8 mouse cellular contexts compared by ENCODE assay signal in the genomic region with DNA sequence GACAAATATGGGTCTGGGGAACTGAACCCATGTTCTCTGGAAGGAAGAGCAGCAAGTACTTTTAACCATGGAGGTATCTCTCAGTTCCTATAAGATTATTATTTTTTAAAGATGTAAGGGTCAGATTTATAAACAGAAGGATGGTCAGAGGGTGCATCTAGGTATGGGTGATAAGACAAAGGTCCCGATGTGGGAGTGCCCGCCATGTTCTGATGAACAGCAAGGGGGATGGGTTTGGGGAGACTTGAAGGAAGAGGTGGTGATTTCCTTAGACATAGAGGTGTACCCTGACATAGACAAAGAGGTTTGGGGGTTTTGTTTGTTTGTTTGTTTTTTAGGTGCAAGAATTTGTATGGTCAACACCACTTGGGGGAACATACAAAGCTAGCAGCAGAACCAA. TPM values are rescaled to one million over a fixed set of nuclear protein-coding genes. Genes with fewer than 3 reads are reported as not detected.
DNase-seq lines count a peak whose midpoint lies in the region; ATAC-seq lines count a peak whose summit lies in the region.

No protein-coding gene starts in this region.

- WGBS in forebrain, embryonic 12.5 days, result 60% methylated on average over 2 of the region's 2 CpGs
- WGBS in forebrain, embryonic 11.5 days, result 71% methylated on average over 2 of the region's 2 CpGs
- WGBS in limb, embryonic 11.5 days, result 73% methylated on average over 2 of the region's 2 CpGs
- WGBS in neural tube, embryonic 14.5 days, result 80% methylated on average over 2 of the region's 2 CpGs

- H3K27ac ChIP-seq in forebrain, embryonic 12.5 days, result no peak overlapping the region
- H3K27ac ChIP-seq in forebrain, embryonic 11.5 days (ENCODE audit: low read depth, low read length), result no peak overlapping the region
- no peak overlapping the region for H3K27ac ChIP-seq in limb, embryonic 11.5 days (replicated peaks; ENCODE audit: low read depth, low read length)
- no peak overlapping the region for H3K27ac ChIP-seq in neural tube, embryonic 14.5 days (ENCODE audit: low read depth, low read length)

- H3K4me3 ChIP-seq in forebrain, embryonic 12.5 days (replicated peaks), result no peak overlapping the region
- no peak overlapping the region for H3K4me3 ChIP-seq in forebrain, embryonic 11.5 days (ENCODE audit: low read depth, low read length)
- no peak overlapping the region for H3K4me3 ChIP-seq in limb, embryonic 11.5 days (ENCODE audit: low read depth, low read length)
- no peak overlapping the region for H3K4me3 ChIP-seq in neural tube, embryonic 14.5 days (ENCODE audit: low read depth, low read length)

- no peak for DNase-seq in forebrain, embryonic 11.5 days (ENCODE audit: low spot score)
- peak; percentile 1 for DNase-seq in right cerebral cortex, postnatal 25 days
- DNase-seq in right cerebral cortex, postnatal 10 days (ENCODE audit: low spot score in 2 of 2), result no peak
- no peak for DNase-seq in limb, embryonic 11.5 days (ENCODE audit: low spot score)
- no peak for DNase-seq in ovary, postnatal 10 days (ENCODE audit: low spot score)
- DNase-seq in frontal cortex, adult 2 months (ENCODE audit: extremely low spot score in 1 of 2, low spot score in 1 of 2), result no peak

- H3K4me1 ChIP-seq in forebrain, embryonic 12.5 days, result peaks cover 31% of the 10 kb centered on the region
- peaks cover 4% of the 10 kb centered on the region; the same call in 1 of the 2 replicates for H3K4me1 ChIP-seq in forebrain, embryonic 11.5 days (replicated peaks; ENCODE audit: control insufficient read depth, insufficient read depth, low read length)
- H3K4me1 ChIP-seq in limb, embryonic 11.5 days (ENCODE audit: control insufficient read depth, insufficient read depth, low read length), result peaks cover 9% of the 10 kb centered on the region
- peaks cover 11% of the 10 kb centered on the region; the same call in 1 of the 2 replicates for H3K4me1 ChIP-seq in neural tube, embryonic 14.5 days (ENCODE audit: control insufficient read depth, insufficient read depth, low read length)

- ATAC-seq in forebrain, embryonic 12.5 days (ENCODE audit: low FRiP score), result no peak
- no peak for ATAC-seq in forebrain, embryonic 11.5 days (replicated peaks; ENCODE audit: low FRiP score)
- ATAC-seq in limb, embryonic 11.5 days (ENCODE audit: insufficient number of reproducible peaks, low FRiP score, low TSS enrichment, low read depth), result no peak
- no peak for ATAC-seq in neural tube, embryonic 14.5 days (ENCODE audit: low read depth)

- H3K9me3 ChIP-seq in forebrain, embryonic 12.5 days, result no peaks in the 10 kb centered on the region
- no peaks in the 10 kb centered on the region for H3K9me3 ChIP-seq in forebrain, embryonic 11.5 days (ENCODE audit: control insufficient read depth, low read length)
- no peaks in the 10 kb centered on the region for H3K9me3 ChIP-seq in limb, embryonic 11.5 days (ENCODE audit: control insufficient read depth, low read length)
- no peaks in the 10 kb centered on the region for H3K9me3 ChIP-seq in neural tube, embryonic 14.5 days (ENCODE audit: control insufficient read depth, low read length)

- H3K9ac ChIP-seq in forebrain, embryonic 12.5 days, result no peak overlapping the region
- no peak overlapping the region for H3K9ac ChIP-seq in forebrain, embryonic 11.5 days (ENCODE audit: low read length)
- no peak overlapping the region for H3K9ac ChIP-seq in limb, embryonic 11.5 days (ENCODE audit: low read length)
- H3K9ac ChIP-seq in neural tube, embryonic 14.5 days (replicated peaks; ENCODE audit: low read depth, low read length), result no peak overlapping the region

- H3K36me3 ChIP-seq in forebrain, embryonic 12.5 days (replicated peaks), result no peaks in the 10 kb centered on the region
- no peaks in the 10 kb centered on the region; the same call in 1 of the 2 replicates for H3K36me3 ChIP-seq in forebrain, embryonic 11.5 days (ENCODE audit: control insufficient read depth, insufficient read depth, low read length)
- no peaks in the 10 kb centered on the region for H3K36me3 ChIP-seq in limb, embryonic 11.5 days (ENCODE audit: control insufficient read depth, insufficient read depth, low read length)
- no peaks in the 10 kb centered on the region for H3K36me3 ChIP-seq in neural tube, embryonic 14.5 days (ENCODE audit: control insufficient read depth, insufficient read depth, low read length)

- H3K27me3 ChIP-seq in forebrain, embryonic 12.5 days, result peaks cover 8% of the 10 kb centered on the region
- H3K27me3 ChIP-seq in forebrain, embryonic 11.5 days (ENCODE audit: control insufficient read depth, insufficient read depth, low read length), result no peaks in the 10 kb centered on the region
- H3K27me3 ChIP-seq in limb, embryonic 11.5 days (ENCODE audit: control insufficient read depth, insufficient read depth, low read length), result no peaks in the 10 kb centered on the region
- no peaks in the 10 kb centered on the region; the same call in 1 of the 2 replicates for H3K27me3 ChIP-seq in neural tube, embryonic 14.5 days (ENCODE audit: control insufficient read depth, insufficient read depth, low read length)

- H3K4me2 ChIP-seq in forebrain, embryonic 12.5 days, result peak overlapping the region; percentile 98
- H3K4me2 ChIP-seq in forebrain, embryonic 11.5 days (ENCODE audit: low read depth, low read length, severe bottlenecking), result no peak overlapping the region
- peak overlapping the region; percentile 67 for H3K4me2 ChIP-seq in limb, embryonic 11.5 days (ENCODE audit: low read depth, severe bottlenecking)
- H3K4me2 ChIP-seq in neural tube, embryonic 14.5 days (ENCODE audit: low read depth, low read length), result peak overlapping the region; percentile 95

RNA-seq across cellular contexts. Expression of gene Galnt10, which starts 1.6 kb away (rescaled TPM):
- 16.8 and 18.7 TPM in 2 replicates for polyA plus RNA-seq in forebrain, embryonic 12.5 days (2016; fragmentation: Nextera tagmentation; extraction: Ambion mirVana)
- polyA plus RNA-seq in forebrain, embryonic 11.5 days (2014; fragmentation: Nextera tagmentation; extraction: Ambion mirVana), result 15.1 and 18.1 TPM in 2 replicates
- polyA plus RNA-seq in limb, embryonic 11.5 days (2014; fragmentation: Nextera tagmentation; extraction: Ambion mirVana), result 13.9 and 15.6 TPM in 2 replicates
- 4.5 and 8.4 TPM in 2 replicates for polyA plus RNA-seq in neural tube, embryonic 14.5 days (2014; fragmentation: Nextera tagmentation; extraction: Ambion mirVana)
- polyA plus RNA-seq in frontal cortex, adult 2 months (2012; rRNA removed), result 8.6 and 9.7 TPM in 2 replicates
